Mouse (Mus musculus) liver, embryonic 11.5 days (tissue): Measurements from ENCODE around the gene Cfd. TPM values are rescaled to one million over a fixed set of nuclear protein-coding genes. Genes with fewer than 3 reads are reported as not detected.

Experiments used
- ATAC-seq: fragments of 200-750 bp; cut with Nextera tagmentation; replicated peaks from 2 replicates; pipeline ENCODE4 v1.8.0; 2017; ENCODE audit warnings: moderate number of reproducible peaks, mild to moderate bottlenecking, moderate TSS enrichment, moderate library complexity; ENCODE audit not compliant: low FRiP score
- DNase-seq: peaks from one replicate; pipeline ENCODE4 v3.0.0-alpha.2; 2017; ENCODE audit warnings: low spot score
- H3K27ac ChIP-seq: fragments of 300-500 bp; sonication (generic); 2 replicates; pipeline ENCODE4 v1.5.1; 2014; ENCODE audit warnings: mild to moderate bottlenecking, low read depth, low read length, control low read depth
- H3K27me3 ChIP-seq: fragments of 300-500 bp; sonication (generic); replicated peaks from 2 replicates; pipeline ENCODE4 v1.6.1; 2014; ENCODE audit warnings: low read length, mixed read lengths; ENCODE audit not compliant: control insufficient read depth, insufficient read depth
- H3K36me3 ChIP-seq: fragments of 300-500 bp; sonication (generic); 2 replicates; pipeline ENCODE4 v1.6.1; 2014; ENCODE audit warnings: mild to moderate bottlenecking, low read length, moderate library complexity, mixed read lengths; ENCODE audit not compliant: control insufficient read depth, insufficient read depth
- H3K4me1 ChIP-seq: fragments of 300-500 bp; sonication (generic); replicated peaks from 2 replicates; pipeline ENCODE4 v1.6.1; 2014; ENCODE audit warnings: low read length, mixed read lengths; ENCODE audit not compliant: control insufficient read depth, insufficient read depth
- H3K4me2 ChIP-seq: fragments of 300-500 bp; sonication (generic); 2 replicates; pipeline ENCODE4 v1.6.1; 2014; ENCODE audit warnings: mild to moderate bottlenecking, control low read depth, moderate library complexity
- H3K4me3 ChIP-seq: fragments of 300-500 bp; sonication (generic); 2 replicates; pipeline ENCODE4 v1.5.1; 2014; ENCODE audit warnings: low read depth, low read length, control low read depth
- H3K9ac ChIP-seq: fragments of 300-500 bp; sonication (generic); 2 replicates; pipeline ENCODE4 v1.6.1; 2014; ENCODE audit warnings: low read depth, low read length, control low read depth
- H3K9me3 ChIP-seq: fragments of 300-500 bp; sonication (generic); 2 replicates; pipeline ENCODE4 v1.6.1; 2016; ENCODE audit warnings: low read length, inconsistent platforms, mixed read lengths; ENCODE audit not compliant: control insufficient read depth
- WGBS: fragments of 180-500 bp; shearing (Covaris S2); extraction: QIAGEN DNeasy Blood & Tissue Kit; methylation state at CpG from one replicate; pipeline ENCODE4 v1.1.7; 2014; 5-methylcytosine and 5-hydroxymethylcytosine counted together
- polyA plus RNA-seq: library from polyadenylated mRNA; unstranded; fragments of >200 nt; fragmentation: Nextera tagmentation; extraction: Ambion mirVana; gene quantifications from 2 replicates; pipeline ENCODE4 v1.2.1, GENCODE M21; 2014

Gene Cfd
- polyA plus RNA-seq, 1 experiment from 2014 or later, result not detected

DNA sequence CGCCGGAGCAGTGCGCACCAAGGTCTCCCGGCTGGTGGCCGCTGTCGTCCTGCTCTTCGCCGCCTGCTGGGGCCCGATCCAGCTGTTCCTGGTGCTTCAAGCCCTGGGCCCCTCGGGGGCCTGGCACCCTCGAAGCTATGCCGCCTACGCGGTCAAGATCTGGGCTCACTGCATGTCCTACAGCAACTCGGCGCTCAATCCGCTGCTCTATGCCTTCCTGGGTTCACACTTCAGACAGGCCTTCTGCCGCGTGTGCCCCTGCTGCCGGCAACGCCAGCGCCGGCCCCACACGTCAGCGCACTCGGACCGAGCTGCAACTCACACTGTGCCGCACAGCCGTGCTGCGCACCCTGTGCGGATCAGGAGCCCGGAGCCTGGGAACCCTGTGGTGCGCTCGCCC lies 30.9 kb downstream of the Cfd start:
- ATAC-seq, result no peak
- H3K4me1 ChIP-seq, result peaks cover 54% of the 10 kb centered on the region
- DNase-seq, result no peak
- no peak overlapping the region for H3K9ac ChIP-seq
- H3K4me2 ChIP-seq, result peak overlapping the region; percentile 58
- peaks cover 56% of the 10 kb centered on the region for H3K27me3 ChIP-seq
- H3K36me3 ChIP-seq, result no peaks in the 10 kb centered on the region
- WGBS, result 12% methylated on average over 34 of the region's 34 CpGs
- H3K9me3 ChIP-seq, result no peaks in the 10 kb centered on the region
- H3K4me3 ChIP-seq, result peak overlapping the region; percentile 31
- H3K27ac ChIP-seq, result no peak overlapping the region

DNA sequence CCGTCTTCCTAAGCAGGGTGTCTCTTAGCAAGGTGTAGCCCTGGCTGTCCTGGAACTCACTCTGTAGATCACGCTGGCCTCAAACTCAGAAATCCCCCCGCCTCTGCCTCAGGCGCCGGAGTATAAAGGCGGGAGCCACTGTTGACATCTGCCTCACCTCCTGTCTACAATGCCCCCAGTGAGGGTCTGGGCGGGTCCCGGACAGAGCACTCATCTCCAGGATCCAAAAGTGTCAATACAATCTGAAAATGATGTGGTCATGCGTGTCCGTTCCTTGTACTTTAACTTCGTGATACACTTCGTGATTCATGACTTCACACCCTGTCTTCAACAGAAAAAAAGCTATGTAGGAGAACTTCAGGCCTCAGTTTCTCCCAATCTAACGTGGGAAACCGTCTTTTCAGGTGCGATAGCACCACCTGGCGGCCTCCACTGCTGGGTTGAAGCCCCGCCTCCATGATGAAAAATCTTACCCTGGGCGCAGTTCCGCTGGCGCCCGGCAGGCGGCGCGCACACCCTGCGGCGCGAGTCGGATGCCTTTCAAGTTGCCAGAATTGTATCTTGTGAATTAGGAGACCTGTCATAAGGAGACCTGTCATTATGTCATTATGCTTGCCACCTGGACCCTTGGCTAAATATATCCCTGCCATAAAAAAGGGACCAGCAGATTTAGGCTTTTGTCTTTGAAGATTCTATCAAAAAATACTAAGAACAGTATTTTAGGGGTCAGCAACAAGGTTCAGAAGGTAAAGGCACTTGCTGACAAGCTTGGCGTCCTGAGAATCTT lies 34.5 kb downstream of the Cfd start:
- Histone ChIP-seq H3K4me1 (peaks cover 40% of the 10 kb centered on the region), H3K9ac (no peak overlapping the region; the same call in 1 of the 2 replicates), H3K4me3 (no peak overlapping the region), H3K36me3 (no peaks in the 10 kb centered on the region), H3K27me3 (peaks cover 27% of the 10 kb centered on the region), H3K27ac (peak overlapping the region; percentile 97), H3K9me3 (no peaks in the 10 kb centered on the region), H3K4me2 (peak overlapping the region; percentile 98)
- ATAC-seq, result no peak
- 15% methylated on average over 29 of the region's 29 CpGs for WGBS
- peak; percentile 91 for DNase-seq

DNA sequence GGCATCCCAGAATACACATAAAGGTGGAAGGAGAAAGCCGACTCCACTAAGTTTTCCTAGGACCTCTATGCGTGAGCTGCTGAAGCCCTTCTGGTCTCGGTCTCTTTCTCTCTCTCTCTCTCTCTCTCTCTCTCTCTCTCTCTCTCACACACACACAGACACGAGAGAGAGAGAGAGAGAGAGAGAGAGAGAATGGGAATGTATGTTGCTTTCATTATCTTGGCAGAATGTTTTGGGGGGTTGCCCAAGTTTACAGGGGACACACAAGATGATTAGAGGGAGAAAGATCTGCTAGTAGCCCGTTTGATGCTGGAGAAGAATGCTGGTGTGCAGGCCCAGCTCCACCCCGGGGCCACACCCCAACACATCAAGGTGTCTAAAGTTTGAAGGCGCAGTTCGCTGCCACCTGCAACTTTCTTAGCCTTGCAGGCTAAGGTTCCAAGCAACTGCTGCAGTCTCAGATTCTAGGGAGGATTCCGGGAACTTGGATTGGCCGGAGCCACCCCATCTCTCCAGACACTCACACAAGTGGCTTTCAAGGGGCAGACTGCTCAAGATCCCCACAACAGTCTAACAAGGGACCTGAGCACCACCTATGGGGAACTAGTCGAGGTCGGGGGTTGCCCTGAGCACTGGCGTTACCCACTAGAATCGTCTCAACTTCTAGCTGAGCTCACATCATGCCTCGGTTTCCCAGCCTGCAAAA lies 35.3 kb downstream of the Cfd start:
- peak overlapping the region; percentile 96 for H3K4me3 ChIP-seq
- H3K27ac ChIP-seq, result peak overlapping the region; percentile 97
- H3K9ac ChIP-seq, result peak overlapping the region; percentile 92
- ATAC-seq (peak; percentile 3; the same call in 1 of the 2 replicates), DNase-seq (no peak)
- peaks cover under 1% of the 10 kb centered on the region; the same call in 1 of the 2 replicates for H3K36me3 ChIP-seq
- peaks cover 20% of the 10 kb centered on the region for H3K27me3 ChIP-seq
- no peaks in the 10 kb centered on the region for H3K9me3 ChIP-seq
- WGBS, result 11% methylated on average over 15 of the region's 15 CpGs
- H3K4me1 ChIP-seq, result peaks cover 37% of the 10 kb centered on the region
- peak overlapping the region; percentile 98 for H3K4me2 ChIP-seq

DNA sequence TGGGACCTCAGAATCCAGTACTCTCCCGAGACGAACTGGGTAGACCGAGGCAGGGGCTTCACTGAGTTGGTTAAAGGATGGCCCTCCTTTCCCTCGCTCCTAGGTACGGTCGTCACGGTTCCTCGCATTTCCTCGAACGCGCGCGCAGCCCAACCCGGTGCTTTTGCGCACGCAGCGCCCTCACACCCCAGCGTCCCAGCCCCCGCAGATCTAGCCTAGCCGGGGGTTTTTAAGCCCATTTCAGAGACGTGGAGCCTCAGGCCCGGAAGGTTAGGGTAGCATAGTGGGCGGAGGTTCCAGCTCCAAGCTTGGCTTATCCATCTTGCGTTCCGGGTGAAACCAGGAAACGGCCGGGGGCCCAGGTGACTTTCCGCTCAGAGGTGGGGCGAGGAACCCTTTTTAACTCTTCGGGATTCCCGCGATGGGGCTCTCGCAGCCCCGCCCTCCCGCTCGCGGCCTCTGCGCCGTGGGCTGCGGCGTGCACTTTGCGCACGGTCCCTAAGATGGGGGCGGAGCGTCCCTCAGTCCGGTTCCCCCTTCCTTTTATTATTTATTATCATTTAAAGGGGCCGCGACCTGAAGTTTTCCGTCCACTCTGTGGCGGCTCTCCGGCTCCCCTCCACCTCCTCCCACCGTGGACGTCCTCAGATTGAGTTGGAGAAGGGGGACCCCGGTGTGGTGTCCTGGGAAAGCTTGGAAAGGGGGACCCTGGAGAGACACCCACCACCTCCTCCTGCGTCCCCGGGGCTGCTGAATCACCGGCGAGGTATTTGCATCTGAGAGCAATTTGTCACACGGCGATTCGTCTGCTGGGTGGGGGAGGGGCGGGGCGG lies 36.1 kb downstream of the Cfd start, which contains the start of gene Arid3a:
Gene Arid3a, plus strand, starts transcription at position 553 of the 833 bp plus-strand sequence.
- WGBS, result under 1% methylated on average over 63 of the region's 63 CpGs
- DNase-seq, result peak; percentile 93
- H3K4me3 ChIP-seq, result peak within 1 kb of the TSS; percentile 96
- H3K36me3 ChIP-seq, result peaks cover 3% of the 10 kb centered on the region; the same call in 1 of the 2 replicates
- peaks cover 34% of the 10 kb centered on the region for H3K4me1 ChIP-seq
- H3K9me3 ChIP-seq, result no peaks in the 10 kb centered on the region
- peak within 1 kb of the TSS; percentile 92 for H3K9ac ChIP-seq
- peak; percentile 75 for ATAC-seq
- H3K27me3 ChIP-seq, result peaks cover 12% of the 10 kb centered on the region
- peak within 1 kb of the TSS; percentile 98 for H3K4me2 ChIP-seq
- peak within 1 kb of the TSS; percentile 97 for H3K27ac ChIP-seq

DNA sequence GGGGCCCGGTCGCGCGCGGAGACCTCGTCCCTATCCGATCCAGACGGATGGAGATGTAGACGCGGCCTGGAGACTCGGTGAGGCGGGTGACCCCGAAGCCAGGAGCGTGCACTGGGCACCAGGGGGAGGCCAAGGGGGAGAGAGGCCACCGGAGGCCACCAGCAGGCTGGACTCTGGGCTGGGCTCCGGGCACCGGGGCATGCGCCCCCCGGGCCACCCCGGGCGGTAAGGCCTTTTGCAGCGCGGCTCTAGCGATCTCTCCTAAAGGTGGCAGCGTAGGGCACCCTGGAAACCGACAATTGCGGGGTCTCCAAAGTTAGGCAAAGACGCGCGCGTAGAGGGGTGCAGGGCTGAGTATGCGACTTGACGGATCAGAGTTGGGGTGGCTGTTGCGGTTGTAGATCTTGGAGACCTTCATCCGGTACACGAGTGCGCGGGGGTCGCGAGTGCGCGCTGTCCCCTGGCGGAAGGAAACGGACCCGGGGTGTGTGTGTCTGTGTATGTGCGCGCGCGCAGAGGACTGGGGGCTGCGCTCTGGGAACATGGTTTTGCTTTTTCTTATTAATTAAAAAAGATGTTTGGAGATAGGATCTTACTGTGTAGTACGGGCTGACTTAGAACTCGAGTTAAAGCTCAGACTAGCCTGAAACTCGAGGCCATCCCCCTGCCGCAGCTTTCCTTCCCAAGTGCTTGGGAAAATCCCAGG lies 36.8 kb downstream of the Cfd start:
- peaks cover 10% of the 10 kb centered on the region for H3K36me3 ChIP-seq
- peak overlapping the region; percentile 92 for H3K9ac ChIP-seq
- WGBS, result 0% methylated on average over 54 of the region's 54 CpGs
- peaks cover 5% of the 10 kb centered on the region for H3K27me3 ChIP-seq
- peak overlapping the region; percentile 98 for H3K4me2 ChIP-seq
- H3K4me1 ChIP-seq, result peaks cover 37% of the 10 kb centered on the region
- peak overlapping the region; percentile 96 for H3K4me3 ChIP-seq
- H3K9me3 ChIP-seq, result no peaks in the 10 kb centered on the region
- DNase-seq, result peak; percentile 81
- H3K27ac ChIP-seq, result peak overlapping the region; percentile 97
- ATAC-seq, result peak; percentile 45

DNA sequence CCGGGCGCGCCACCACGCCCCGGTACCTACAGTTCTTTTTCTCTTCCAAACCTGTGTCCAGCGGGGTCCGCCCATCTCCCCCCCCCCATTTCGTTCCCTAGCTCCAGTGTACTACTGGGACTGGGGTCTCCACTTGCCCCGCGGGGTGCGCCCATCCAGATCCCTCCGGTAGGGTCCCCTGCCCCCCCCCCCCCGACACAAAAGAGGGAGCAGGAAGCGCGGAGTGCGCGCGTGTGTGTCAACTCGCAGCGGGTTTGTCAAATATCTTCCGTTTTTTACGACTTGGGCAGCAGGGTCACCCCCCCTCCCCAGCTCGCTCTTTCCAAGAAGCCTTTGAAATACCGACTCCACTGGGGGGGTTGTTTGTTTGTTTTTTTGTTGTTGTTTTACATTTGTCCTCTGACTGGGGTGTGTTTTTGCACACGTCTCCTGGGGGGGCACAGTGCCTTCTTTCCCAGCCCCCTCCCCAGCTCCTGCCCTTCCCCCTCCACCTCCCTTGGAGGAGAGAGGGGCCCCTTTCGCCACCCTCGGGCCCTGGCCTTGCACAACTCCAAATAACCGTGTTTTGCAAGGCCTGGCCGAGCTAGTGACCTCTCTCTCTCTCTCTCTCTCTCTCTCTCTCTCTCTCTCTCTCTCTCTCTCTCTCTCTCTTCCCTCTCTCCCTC lies 37.5 kb downstream of the Cfd start:
- Histone ChIP-seq H3K9me3 (no peaks in the 10 kb centered on the region), H3K27me3 (0 out of 2 replicates have a peak, but pooled peaks cover under 1% of the 10 kb centered on the region), H3K36me3 (peaks cover 10% of the 10 kb centered on the region), H3K4me1 (peaks cover 44% of the 10 kb centered on the region), H3K4me2 (peak overlapping the region; percentile 98), H3K4me3 (peak overlapping the region; percentile 96), H3K9ac (peak overlapping the region; percentile 92), H3K27ac (peak overlapping the region; percentile 97)
- no peak for ATAC-seq
- DNase-seq, result peak; percentile 72
- under 1% methylated on average over 29 of the region's 29 CpGs for WGBS

DNA sequence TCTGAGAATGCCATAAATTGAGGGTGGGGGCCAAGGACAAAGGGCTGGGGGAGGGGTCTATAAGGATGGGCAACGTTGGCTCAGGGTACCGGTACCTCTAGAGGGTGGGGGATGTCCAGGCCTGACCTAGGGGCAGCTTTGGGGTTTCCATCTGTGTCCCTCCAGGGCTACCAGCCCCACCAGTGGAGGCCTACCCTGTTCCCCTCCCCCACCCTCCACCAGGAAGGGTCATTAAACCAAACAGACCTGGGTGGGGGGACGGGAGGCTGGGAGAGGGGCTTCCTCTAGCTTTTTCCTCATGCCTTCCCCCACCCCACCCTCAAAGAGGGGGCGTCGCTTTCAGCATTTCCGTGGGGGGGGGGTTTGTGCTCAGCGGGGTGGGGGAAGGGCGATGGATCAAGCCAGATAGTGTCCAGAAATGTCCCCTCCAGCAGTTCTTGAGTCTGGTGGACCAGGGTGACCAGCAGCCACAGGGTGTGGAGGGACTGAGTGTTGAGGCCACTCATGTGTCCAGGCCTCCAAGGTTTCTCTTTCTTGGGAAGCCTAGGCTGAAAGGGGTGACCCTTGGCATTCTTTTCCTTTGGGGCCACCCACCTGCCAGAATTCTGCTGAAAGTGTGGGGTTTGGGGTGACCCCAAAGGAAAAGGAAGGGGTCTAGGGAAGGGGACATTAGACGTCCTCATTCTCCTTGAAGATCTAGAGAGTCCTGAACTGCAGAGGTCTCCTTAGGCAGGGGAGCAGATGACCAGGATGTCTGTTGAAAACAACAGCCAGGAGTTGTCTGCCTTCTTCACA lies 38.5 kb downstream of the Cfd start:
- Histone ChIP-seq H3K4me1 (peaks cover 52% of the 10 kb centered on the region), H3K4me2 (peak overlapping the region; percentile 98), H3K9ac (peak overlapping the region; percentile 92), H3K27me3 (no peaks in the 10 kb centered on the region), H3K4me3 (peak overlapping the region; percentile 96), H3K36me3 (peaks cover 13% of the 10 kb centered on the region), H3K9me3 (no peaks in the 10 kb centered on the region), H3K27ac (peak overlapping the region; percentile 97)
- ATAC-seq, result no peak
- WGBS, result 19% methylated on average over 9 of the region's 9 CpGs
- DNase-seq, result no peak
